Mouse (Mus musculus) ZHBTc4 (cell line): Measurements from ENCODE around the gene S100a8.

Experiments
- DNase-seq: peaks from one replicate; pipeline ENCODE4 v3.0.0-alpha.2; 2011; ENCODE audit warnings: low read depth, low spot score

The S100a8 gene

DNA sequence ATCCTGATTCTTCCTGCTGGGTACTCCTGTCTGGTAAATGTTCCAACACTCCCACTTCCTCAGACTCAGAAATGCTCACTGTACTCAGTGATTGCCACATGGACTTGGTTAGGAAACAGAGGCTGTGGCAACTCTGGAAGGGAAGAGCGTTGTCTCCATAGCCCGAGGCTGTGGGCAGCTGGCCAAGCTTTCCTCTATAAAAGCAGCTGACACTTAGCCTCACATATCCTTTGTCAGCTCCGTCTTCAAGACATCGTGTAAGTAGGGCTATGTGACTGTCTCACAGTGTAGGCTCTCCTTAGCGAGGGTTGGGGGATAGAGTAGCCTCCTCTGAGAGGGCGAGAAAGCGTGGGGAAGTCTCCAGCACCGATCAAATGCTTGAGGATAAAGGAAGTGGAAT is at the start of gene S100a8:
S100a8 (plus strand) TSS at position 133 of the 400 bp plus-strand sequence.
- peak; percentile 12 for DNase-seq

DNA sequence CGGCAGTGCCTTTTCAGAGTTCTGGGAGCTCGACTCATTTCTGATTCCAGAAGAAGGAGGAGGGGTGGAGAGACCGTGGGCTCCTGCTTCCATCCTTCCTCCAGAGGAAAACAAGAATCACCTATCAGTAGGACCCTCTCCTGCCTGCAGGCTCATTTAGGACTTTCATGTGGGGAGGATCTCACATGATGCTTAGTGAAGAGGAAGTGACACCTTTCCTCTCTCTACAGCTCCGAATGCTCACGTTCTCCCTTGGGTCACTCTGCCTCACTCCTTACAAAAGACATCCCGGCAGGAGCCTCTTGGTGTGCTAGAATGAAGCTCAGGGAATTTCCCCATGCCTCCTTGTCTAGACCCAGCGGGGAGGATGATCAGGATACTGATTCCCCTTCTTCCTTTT is 47.2 kb upstream of the S100a8 start:
- DNase-seq, result no peak

DNA sequence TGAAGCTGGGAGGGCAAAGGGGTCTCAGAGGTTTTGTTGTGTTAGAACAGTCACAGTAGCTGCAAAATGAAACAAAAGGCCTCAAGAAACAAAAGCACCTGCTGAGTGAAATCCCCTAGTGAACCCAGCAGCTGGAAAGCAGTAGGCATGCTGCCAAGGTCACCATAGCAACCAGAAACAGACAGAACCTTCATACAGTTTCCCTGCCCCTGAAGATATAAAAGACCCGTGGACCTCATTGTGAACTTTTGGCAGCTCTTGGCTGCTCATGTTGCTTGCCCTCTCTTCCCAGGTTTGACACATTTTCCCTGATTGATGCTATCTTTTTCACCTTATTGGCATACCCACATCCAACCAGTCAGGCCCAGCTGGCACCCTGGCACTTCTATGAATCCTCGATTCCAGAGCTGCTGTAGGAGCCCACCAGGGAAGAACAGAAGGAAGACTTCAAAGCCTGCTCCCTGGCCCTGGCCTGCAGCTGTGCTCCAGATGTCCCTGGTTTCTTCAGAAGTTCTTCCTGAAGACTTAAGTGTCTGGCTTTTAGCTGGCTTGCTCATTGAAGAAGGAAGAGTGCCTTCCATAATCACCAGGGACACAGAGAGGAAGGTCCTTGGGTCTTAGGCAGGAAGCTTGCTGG is 45.2 kb upstream of the S100a8 start:
- DNase-seq, result peak; percentile 28

DNA sequence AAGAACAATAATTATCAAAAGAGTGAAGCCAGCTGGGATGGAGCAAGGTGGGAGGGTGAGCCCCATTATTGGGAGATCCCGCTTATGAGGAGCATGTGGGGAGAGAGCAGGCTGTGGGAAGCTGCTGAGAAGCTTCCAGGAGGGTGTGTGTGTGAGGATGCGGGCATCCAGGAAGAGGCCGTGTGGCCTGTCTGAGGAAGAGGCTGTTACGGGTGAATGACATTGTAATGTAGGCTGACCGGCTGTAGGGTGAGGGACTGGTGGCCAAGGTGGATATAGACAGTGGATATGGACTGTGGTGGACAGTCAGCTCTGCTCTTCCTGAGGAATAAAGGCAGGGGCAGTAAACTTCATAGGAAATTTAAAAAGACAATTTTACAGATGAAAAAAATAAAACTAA is 43.3 kb upstream of the S100a8 start:
- DNase-seq, result no peak

DNA sequence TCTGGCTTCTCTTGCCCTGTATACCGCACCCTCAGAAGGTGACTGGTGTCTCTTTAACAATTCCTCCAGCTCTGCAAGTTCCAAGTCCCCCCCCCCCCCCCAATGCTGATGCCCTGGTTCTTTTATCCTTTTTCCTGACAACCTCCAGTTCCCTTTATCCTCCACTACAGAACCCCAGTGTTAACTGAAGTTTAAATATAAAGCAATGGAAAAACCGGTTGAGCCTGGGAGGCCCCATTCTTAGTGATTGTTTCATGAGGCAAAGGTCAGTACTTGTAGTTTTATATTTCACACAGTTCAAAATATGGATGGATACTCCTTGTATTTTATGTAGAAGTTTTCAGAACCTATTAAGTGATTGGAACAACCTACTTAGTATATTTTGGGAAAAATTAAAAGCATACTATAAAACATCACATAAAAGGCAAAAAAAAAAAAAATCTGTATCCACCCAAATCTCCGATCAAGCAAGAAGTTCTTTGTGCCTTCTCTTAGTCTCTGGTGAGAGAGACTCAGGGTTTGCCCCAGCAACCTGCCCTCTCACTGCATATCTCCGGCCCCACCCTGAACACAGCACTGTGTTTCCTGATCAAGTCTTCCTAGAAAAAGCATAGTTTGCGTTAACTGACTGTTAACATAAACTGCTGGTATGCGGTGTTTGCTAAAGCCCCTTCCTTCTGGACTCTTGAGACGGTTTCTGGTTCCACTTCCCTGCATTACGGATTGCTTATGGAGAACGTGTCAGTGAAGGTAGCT is 42.3 kb upstream of the S100a8 start:
- no peak for DNase-seq

DNA sequence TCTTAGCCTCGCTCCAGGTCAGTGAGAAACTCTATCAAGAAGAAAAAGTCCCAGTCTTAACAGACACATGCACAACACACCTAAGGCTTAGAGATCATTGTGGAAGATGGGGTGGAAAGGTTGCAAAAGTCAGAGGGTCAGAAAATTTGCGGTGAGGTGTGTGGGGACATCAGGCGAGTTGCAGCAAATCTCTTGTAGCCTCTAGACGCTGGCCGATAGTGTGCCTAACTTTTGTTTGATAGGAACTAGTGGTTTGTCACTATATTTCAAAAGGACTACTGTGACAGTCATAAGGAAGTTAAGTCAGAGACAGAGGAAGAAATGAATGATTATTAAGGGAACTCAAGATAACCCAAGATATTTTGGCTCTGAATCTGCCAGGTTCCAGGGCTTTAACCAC is 41.4 kb upstream of the S100a8 start:
- DNase-seq, result no peak

DNA sequence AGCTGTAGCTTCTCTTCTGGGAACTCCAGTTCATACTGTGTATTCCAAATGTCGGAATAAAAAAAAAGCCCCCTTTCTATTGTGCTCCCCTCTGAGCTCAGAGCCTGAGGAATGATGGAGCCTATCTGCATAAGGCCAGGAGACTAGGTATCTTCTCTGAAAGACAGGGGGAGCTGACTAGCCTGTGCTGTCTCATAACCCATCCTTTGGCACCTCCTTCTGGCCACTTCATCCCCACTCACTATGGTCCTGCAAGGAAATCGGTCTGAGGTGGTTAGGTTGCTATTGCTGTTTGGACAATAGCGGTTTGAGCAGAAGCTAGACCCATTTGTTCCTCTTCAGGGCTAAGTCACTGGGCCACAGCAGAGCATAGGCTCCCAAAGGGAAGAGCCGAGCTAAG is 41.0 kb upstream of the S100a8 start:
- DNase-seq, result no peak

DNA sequence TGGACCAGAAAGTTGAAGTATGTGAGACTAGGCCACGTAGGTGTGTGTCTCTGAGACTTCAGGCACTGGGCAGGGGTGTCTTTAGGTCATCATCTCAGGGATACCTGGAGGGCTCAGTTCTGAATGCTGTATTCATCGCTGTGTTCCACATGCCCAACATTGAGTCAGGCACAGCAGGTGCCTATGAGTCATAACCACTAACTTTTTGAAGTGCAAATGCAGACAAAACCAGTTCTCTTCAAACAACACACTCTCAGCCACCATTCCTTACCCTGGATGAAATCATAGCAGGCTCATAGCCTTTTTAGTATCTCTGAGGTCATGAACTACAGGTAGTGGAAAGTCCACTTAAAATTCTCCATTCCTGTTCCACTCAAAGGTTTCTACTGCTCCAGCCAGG is 39.5 kb upstream of the S100a8 start:
- no peak for DNase-seq

DNA sequence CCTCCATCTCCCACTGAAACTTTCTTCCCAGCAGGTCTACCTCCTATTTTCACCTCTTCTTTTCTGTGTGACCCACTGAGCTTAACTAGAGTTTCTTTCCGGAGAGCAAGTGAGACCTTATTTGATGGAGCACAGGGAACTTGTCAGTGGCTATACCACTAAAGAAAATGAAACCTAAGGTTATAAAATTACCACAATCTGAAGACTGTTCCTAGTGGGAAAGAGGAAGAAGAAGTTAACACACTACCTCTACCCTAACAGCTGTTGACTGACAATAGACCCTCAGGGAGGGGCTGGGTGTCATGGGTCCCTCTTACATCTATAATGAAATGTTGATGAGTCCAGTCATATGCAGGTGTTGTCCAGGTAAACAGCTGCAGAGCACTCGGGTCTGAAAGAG is 36.8 kb upstream of the S100a8 start:
- DNase-seq, result no peak

DNA sequence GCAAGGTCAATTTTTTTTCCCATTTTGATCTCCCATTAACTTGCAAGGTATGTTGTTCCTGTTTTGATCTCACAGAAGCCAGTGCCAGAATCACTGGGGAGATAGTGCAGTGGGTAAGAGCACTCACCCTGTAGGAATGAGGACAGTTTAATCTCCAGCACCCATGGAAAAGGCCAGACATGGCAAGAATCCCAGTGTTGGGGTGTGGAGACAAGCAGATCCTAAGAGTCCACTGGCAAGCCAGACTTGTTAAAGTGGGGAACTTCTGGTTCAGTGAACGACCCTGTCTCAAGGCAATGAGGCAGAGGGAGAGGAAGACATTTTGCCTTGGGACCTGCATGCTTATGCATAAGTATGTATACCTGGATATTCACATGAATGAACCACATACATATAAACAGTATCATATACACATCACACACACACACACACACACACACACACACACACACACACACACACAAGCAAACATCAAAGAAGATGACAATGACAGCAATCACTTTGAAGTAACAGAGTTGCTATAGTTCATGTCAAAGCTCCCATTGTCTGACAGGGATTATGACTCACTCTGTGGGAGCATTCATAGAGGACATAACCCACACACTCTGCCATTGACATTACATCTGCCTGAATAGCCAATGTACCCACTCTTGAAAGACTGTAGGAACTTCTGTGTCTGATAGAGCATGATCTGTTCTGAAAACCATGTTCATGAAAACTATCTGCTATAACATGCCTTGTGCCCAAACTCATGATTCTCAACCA is 30.1 kb upstream of the S100a8 start:
- no peak for DNase-seq

DNA sequence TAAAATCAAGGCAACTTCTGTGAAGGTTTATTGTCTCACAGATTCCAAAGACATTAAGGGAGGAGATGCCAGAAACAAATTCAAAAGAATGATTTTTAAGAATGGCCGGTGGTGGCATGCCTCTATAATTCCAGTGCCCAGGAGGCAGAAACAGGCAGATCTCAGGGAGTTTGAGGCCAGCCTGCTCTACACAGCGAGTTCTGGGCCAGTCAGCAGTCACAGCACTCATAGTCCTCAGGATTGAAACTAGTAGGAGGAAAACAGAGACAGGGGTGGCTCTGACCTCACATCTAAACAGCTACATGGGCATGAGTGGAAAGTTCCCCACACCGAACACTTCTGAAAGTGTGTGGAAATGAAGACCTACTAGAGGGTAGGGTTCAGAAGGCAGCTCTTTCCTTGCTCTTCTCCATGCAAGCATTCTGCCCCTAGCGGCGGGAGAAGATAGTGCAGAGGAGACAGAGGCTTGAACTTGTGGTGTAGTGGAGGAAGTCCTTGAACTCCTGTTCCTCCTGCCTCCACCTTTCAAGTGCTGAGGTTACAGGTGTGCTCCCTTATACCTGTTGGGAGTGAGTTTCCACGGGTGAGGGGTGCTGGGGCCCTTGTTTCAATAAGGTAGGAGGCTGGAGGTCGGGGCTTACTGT is 29.1 kb upstream of the S100a8 start:
- DNase-seq, result peak; percentile 74

DNA sequence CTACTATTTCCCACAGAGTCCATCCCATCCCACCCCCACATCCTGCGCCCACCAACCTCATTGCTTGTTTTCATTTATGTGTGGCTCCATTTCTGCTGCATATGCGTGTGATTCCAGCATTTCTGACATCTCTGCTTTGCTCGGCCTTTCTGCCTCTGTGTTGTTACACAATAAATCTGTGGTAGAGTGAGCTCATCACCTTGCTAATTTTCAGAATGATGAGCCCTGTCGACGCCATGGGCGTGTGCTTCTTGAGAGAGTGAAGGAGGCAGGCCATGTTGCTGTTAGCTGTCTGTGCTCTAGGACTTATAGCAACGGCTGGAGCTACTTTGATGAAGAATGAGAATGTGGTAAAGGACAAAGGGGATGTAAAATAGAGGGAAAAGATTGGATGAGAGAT is 27.8 kb upstream of the S100a8 start:
- DNase-seq, result no peak

DNA sequence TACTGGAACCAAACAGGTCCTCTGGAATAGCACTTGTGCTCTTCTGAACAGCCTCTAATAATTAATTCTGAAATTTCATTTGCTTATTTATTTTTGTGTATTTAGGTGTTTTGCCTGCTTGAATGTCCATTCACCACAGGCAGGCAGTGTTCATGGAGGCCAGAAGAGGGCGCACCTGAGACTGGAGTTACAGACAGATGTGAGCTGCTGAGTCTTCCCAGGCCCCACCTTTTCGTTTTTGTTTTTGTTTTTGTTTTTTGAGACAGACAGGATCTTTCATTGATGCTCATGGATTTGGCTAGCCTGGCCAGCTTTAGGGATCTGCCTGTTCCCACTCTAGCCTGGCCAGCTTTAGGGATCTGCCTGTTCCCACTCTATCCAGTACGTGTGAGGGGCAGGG is 24.6 kb upstream of the S100a8 start:
- DNase-seq, result peak; percentile 46

DNA sequence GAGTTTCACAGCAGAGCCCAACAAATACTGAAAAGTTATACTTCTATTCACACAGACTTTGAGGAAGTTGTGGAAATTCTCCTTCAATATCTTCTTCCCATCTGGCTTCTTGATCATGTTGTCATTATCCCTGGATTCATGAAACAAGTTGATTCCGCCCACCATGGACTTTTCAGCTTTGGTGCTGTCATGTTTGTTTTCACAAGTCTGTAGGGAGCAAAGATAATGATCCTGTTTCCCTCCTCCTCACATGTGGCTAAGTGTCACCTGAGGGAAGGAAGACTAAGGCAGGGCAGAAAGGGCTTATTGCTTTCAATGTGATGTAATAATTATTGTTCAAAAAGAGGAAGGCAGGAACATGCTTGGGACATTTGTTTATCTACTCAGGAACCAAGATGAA is 21.5 kb upstream of the S100a8 start:
- no peak for DNase-seq

DNA sequence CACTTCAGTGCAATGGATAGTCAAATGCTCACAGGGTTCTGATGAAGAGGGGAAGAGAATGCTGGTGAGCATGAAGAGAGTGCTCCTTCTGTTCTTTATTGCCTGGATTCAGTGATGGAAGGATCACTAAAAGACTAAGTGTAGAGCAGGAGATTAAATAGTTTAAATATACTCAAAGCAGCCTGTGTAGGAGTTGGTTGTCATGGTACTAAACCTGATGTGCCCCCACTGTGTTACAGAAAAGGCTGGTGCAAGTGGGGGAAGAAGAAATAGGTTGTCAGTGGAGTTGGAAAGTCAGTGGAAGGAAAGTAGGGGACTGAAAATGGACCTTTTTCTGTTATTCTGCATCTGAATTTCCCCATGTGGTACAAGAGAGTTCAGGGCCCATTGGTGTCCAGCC is 19.8 kb upstream of the S100a8 start:
- DNase-seq, result no peak

DNA sequence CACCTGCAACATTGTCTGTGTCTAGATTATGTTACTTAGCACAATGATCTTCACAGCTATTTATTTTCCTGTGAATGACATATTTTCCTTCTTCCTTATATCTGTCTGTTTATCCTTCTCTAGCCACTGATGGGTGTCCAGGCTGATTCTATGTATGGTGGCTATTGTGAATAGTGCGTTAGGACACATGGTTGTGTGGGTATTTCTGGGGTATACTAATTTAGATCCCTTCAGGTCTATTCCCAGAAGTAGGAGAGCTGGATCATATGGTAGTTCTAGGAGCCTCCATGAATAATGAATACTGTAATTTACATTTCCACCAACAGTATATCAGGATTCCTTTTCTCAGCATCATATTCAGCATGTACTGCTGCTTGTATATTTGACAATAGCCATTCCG is 18.9 kb upstream of the S100a8 start:
- no peak for DNase-seq

DNA sequence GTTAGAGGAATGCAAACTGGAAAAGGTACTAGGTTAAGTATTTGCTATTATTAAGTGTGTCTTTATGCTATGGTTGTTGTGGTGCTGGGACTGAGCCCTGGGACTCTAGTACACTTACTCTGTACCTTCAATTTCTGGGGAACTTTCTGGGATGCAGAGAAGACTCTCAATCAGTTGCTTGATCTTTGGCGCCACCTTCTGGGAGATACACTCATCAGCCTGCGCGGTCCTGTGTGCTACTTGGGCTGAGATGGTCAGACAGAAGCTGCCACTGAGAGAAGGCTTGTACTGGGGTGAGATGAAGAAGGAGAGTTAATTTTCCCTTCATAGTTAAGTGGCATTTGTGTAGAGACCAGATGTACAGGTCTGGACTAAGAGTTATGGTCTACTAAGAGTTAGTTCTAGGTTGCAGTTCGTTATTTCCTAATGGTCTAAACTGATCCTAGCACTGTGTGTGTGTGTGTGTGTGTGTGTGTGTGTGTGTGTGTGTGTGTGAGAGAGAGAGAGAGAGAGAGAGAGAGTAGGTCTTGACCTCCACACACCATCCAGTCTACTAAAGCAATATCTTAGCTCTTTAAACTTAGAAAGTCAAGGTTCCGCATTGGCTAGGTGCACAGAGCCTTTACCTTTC is 15.8 kb upstream of the S100a8 start:
- DNase-seq, result peak; percentile 77

DNA sequence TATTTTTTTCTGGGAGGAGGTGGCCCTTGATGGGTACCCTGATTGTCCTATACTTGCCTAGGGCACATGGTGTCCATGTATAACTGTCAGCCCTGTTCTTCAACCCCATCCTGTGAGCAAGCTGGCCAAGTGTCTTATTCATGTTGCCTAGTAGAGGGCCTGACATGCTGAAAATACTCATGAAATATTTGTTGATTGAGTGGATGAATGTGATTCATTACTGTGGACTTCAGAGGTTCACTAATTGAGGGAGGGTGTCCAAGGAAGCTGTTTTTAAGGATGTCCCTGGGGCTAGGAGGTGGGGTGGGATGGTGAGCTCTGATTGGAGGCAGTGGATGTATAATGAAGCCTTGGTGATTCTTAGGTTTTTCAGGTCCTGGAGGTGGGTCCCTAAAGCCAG is 15.1 kb upstream of the S100a8 start, which contains the start of gene S100a7a:
S100a7a (plus strand) TSS at position 301 of the 400 bp plus-strand sequence.
- DNase-seq, result no peak

DNA sequence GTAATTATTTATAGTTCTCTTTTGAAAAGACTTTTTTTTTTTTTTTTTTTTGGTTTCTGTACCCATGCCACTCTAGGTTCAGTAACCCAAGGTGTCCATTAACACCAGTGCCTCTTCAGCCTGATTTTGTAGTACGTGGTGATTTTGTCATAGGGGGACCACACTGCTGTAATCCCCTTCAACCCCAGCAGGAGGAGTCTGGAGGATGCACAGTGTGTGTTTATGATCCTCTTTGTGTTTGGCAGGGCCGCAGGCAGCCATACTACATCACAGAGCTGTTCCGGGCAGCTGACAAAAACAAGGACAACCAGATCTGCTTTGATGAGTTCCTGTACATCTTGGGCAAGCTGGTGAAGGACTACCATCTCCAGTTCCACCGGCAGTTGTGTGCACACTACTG is 11.4 kb upstream of the S100a8 start:
- peak; percentile 48 for DNase-seq

DNA sequence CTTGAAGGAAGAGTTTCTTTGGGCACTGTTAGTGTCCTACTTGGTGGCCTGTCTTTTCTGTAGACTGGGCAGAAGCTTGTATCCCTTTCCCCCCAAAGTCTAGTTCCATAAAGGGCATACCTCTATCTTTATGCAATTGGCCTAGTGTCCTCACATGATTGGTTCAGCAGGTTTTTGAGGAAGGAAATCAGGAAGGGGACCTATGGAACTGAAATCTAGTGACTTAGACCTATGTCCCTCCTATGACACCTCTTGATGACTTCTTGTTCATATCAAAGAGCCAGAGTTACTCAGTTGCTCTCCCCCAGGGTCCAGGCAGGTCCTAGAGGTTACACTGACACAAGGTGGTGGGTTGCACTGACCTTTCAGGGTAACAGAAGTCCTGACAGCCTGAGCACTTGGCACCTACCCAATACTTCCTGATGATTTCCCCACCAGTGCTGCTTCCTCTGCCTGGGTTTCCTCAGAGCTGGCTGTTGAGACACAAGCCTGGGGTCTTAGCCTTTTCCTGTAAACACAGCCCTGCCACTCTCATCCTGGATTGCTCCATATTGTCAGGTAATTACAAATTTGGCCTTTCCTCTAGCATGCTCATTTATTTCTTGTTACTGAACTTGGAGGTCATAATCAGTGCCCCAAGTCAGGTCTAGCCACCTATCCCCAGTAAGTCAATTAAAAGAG is 9.3 kb upstream of the S100a8 start:
- DNase-seq, result no peak

DNA sequence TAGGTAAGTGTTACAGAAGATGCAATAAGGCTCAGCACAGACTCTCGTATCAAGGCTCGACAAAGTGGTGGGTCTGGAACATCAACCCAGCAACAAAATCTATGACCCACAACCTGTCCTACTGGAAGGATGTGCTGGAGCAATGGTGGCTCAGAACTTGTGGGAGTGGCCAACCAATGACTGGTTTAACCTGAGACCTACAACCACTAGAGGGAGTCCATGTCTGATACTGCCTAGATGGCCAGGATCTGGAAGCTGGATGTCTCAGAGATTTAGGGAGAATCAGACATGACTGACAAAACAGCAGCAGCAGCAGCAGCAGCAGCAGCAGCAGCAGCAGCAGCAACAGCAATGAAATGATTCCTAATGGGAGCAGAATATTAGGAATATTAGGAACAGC is 4.6 kb upstream of the S100a8 start:
- DNase-seq, result peak; percentile 64
